Mouse (Mus musculus) G1E (cell line): ENCODE data around the gene Fra10ac1. TPM values are rescaled to one million over a fixed set of nuclear protein-coding genes. Genes with fewer than 3 reads are reported as not detected.
A peak's percentile ranks its signal among the peaks of the same experiment; 100 is the strongest.

Experiments used
- ATAC-seq: 2 replicates; pipeline ENCODE4 v1.8.0; 2016; ENCODE audit warnings: mild to moderate bottlenecking; ENCODE audit not compliant: insufficient number of reproducible peaks, poor library complexity, low FRiP score, severe bottlenecking; ENCODE audit errors: extremely low read depth
- DNase-seq: peaks from one replicate; pipeline ENCODE4 v3.0.0; 2012; ENCODE audit warnings: low spot score
- H3K27me3 ChIP-seq: 2 replicates; pipeline ENCODE4 v1.6.1; 2012; ENCODE audit warnings: mild to moderate bottlenecking, low read length, inconsistent platforms; ENCODE audit not compliant: insufficient read depth
- H3K36me3 ChIP-seq: replicated peaks from 2 replicates; pipeline ENCODE3; 2012; ENCODE audit warnings: mild to moderate bottlenecking, inconsistent platforms
- H3K4me1 ChIP-seq: 2 replicates; pipeline ENCODE4 v1.6.1; 2012; ENCODE audit warnings: low read depth, low read length, inconsistent platforms, mixed read lengths; ENCODE audit not compliant: insufficient read depth
- H3K4me3 ChIP-seq: 2 replicates; pipeline ENCODE4 v1.5.1; 2012; ENCODE audit warnings: low read depth, mild to moderate bottlenecking, inconsistent platforms, low read length, moderate library complexity, mixed read lengths
- H3K9me3 ChIP-seq: replicated peaks from 2 replicates; pipeline ENCODE4 v1.6.1; 2012; ENCODE audit warnings: inconsistent platforms
- CTCF ChIP-seq: IDR thresholded peaks from 2 replicates; pipeline ENCODE4 v1.5.1; 2012; ENCODE audit warnings: low read depth, low read length, inconsistent platforms, mixed read lengths
- GATA1 ChIP-seq: IDR thresholded peaks from 2 replicates; pipeline ENCODE4 v1.6.1; 2012; ENCODE audit warnings: borderline replicate concordance, low read length, inconsistent platforms, mixed read lengths
- GATA2 ChIP-seq: IDR thresholded peaks from 2 replicates; pipeline ENCODE4 v1.6.1; 2012; ENCODE audit warnings: low read depth, low read length, inconsistent platforms, borderline replicate concordance
- POLR2AphosphoS5 ChIP-seq: IDR thresholded peaks from 2 replicates; pipeline ENCODE4 v1.6.1; 2012; ENCODE audit warnings: low read depth, low read length, inconsistent platforms; ENCODE audit not compliant: insufficient replicate concordance
- TAL1 ChIP-seq: conservative IDR thresholded peaks from 2 replicates; pipeline ENCODE4 v1.6.1; 2012; ENCODE audit warnings: low read depth, low read length, inconsistent platforms, mixed read lengths
- polyA plus RNA-seq: library from polyadenylated mRNA; stranded (reverse); fragments of >175 nt; gene quantifications from 2 replicates; pipeline ENCODE4 v1.2.3, GENCODE M21; 2012
- total RNA-seq, 2 experiments: library from RNA; stranded (forward) in 1 of 2; stranded (reverse) in 1 of 2; fragments of 200-1000 nt in 1 of 2; fragments of >200 nt in 1 of 2; fragmentation: Nextera tagmentation in 1 of 2; gene quantifications; 2 replicates each; pipeline ENCODE4 v1.2.3; 2014 to 2017

Fra10ac1 gene
- total and polyA plus RNA-seq, 3 experiments, result 15.9 to 23.9 (median 18.1) TPM

DNA sequence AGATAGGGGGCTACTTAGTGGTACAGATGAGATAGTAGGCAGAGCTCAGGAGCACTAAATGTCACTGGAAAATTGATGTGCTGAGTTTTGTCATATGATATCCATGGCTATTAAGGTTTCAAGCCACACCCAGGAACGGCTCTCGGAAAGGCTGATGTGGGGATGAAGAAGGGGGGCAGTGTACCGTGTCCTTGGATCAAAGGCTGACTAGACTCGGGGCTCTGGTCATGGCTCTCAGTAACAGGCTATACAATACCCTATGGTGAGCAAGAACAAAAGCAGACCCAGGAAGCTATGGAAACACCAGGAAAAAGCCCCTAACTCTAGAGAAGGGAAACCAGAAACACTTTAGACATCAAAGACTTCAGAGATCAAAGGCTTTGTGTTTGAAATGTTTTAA, 8.6 kb upstream of the Fra10ac1 start:
- Histone ChIP-seq H3K4me3 (no peak overlapping the region), H3K36me3 (no peaks in the 10 kb centered on the region), H3K4me1 (0 out of 2 replicates have a peak, but pooled peaks cover 3% of the 10 kb centered on the region), H3K27me3 (peaks cover 20% of the 10 kb centered on the region; the same call in 1 of the 2 replicates), H3K9me3 (no peaks in the 10 kb centered on the region; the same call in 1 of the 2 replicates)
- ATAC-seq, result no peak
- no peak for TF ChIP-seq GATA1
- no peak for TF ChIP-seq POLR2AphosphoS5
- no peak for TF ChIP-seq GATA2
- no peak for TF ChIP-seq TAL1
- no peak for TF ChIP-seq CTCF
- DNase-seq, result no peak

DNA sequence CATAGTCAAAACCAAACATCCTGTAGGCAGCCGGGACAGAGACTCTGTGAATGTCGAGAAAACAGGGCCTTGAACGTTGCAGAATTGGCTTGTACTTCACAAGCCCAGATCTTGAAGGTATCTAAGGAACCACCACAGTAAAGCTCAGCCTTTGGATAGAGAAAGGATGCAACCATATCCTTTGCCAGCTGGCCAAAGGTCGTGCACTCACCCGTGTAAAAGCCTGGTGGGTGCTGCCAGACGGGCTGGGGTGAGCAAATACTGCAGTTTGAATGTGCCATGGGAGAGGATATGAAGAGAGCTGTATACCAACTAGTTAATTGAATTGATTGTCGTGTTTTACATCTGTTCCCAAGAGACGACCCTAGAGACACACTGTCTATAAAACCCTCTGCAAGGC, 8.1 kb upstream of the Fra10ac1 start:
- no peak for ATAC-seq
- Histone ChIP-seq H3K4me3 (no peak overlapping the region), H3K4me1 (no peaks in the 10 kb centered on the region), H3K9me3 (no peaks in the 10 kb centered on the region; the same call in 1 of the 2 replicates), H3K36me3 (no peaks in the 10 kb centered on the region), H3K27me3 (peaks cover 20% of the 10 kb centered on the region; the same call in 1 of the 2 replicates)
- TF ChIP-seq CTCF, result no peak
- TF ChIP-seq GATA1, result no peak
- no peak for TF ChIP-seq GATA2
- TF ChIP-seq POLR2AphosphoS5, result no peak
- no peak for TF ChIP-seq TAL1
- DNase-seq, result no peak

DNA sequence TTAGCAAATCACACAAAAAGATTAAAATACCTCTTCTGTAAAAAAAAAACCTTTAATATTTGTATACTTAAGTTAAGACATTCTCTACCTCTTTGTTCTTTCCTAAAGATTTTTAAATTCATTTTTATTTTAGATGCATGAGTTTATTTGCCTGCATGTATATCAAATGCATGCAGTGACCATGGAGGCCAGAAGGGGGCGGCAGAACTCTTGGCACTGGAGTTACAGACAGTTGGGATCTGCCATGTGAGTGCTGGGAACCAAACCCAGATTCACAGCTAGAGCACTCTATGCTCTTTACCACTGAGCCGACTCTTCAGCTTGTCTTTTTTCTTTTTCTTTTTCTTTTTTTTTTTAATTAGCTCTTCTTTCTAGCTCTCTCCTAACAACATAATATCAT, 4.7 kb upstream of the Fra10ac1 start:
- no peak for ATAC-seq
- H3K4me3 ChIP-seq, result no peak overlapping the region
- no peaks in the 10 kb centered on the region for H3K36me3 ChIP-seq
- no peaks in the 10 kb centered on the region; the same call in 1 of the 2 replicates for H3K9me3 ChIP-seq
- H3K27me3 ChIP-seq, result peaks cover 11% of the 10 kb centered on the region; the same call in 1 of the 2 replicates
- no peak for DNase-seq
- H3K4me1 ChIP-seq, result peaks cover 8% of the 10 kb centered on the region
- TF ChIP-seq GATA1, result no peak
- no peak for TF ChIP-seq CTCF
- no peak for TF ChIP-seq GATA2
- TF ChIP-seq POLR2AphosphoS5, result no peak
- no peak for TF ChIP-seq TAL1

DNA sequence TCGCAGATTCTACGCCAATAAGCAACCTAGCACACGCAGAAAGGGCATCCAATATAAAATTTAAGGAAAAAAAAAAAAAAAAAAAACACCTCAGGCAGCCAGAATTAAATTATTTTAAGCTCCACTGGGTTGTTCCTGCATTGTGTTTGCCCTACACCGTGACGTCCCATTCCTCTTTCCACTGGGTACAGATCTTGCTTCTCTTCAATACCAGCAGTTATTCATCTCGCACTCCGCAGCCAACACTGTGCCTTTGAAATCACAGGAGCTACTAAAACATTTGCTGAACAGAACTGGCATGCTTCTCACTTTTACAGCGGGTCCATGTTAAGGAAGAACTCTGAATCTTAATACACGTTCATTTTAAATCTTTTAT, 717 bp upstream of the Fra10ac1 start:
- peaks cover 15% of the 10 kb centered on the region for H3K36me3 ChIP-seq
- TF ChIP-seq GATA1 (no peak), GATA2 (no peak), CTCF (no peak), TAL1 (no peak), POLR2AphosphoS5 (no peak)
- DNase-seq (no peak), ATAC-seq (no peak)
- no peaks in the 10 kb centered on the region; the same call in 1 of the 2 replicates for H3K9me3 ChIP-seq
- H3K27me3 ChIP-seq, result 0 out of 2 replicates have a peak, but pooled peaks cover 3% of the 10 kb centered on the region
- peaks cover 17% of the 10 kb centered on the region for H3K4me1 ChIP-seq
- H3K4me3 ChIP-seq, result peak overlapping the region; percentile 92; the same call in 1 of the 2 replicates

DNA sequence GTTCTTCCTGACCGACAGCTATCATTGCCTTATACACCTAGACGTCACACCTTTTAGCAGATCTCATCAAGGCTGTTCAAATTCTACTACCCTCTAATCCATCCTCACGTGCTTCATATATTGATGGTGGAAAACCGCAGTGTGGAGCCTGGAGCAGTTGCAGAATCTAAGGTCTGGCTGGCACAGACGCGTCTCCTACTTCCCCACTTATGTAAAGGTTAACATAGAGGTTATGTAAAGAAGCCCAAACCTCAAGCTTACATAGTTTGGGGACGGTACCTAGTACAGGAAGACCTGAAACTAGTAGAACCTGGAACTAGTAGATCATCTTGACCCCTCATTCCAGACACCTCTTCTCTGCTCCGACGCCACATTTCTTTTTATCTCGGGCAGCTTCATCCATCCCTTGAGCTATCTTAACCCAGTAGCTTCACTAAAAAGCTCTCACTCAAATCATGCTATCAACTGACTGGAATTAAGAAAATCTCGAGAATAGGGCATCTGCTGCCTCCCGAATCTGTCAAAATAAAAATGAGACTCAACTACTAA, 526 bp downstream of the Fra10ac1 start:
- H3K27me3 ChIP-seq, result no peaks in the 10 kb centered on the region
- H3K4me1 ChIP-seq, result peaks cover 17% of the 10 kb centered on the region
- DNase-seq (no peak), ATAC-seq (no peak)
- peaks cover 21% of the 10 kb centered on the region for H3K36me3 ChIP-seq
- TF ChIP-seq GATA2 (no peak), TAL1 (no peak), CTCF (no peak), POLR2AphosphoS5 (no peak), GATA1 (no peak)
- no peaks in the 10 kb centered on the region for H3K9me3 ChIP-seq
- H3K4me3 ChIP-seq, result peak overlapping the region; percentile 92

DNA sequence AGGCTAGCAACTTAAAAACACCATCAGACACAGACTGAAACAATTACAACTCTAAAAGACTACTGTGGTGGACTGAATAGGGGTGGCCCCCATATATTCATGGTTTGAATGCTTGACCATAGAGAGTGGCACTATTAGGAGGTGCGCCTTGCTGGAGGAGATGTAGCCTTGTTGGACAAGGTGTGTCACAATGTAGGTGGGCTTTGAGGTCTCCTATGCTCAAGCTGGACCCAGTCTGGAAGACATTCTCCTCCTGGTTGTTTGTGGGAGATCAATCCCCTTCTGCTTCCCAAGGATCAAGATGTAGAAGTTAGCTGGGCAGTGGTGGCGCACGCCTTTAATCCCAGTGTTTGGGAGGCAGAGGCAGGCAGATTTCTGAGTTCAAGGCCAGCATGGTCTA, 6.3 kb downstream of the Fra10ac1 start:
- Histone ChIP-seq H3K36me3 (peaks cover 46% of the 10 kb centered on the region), H3K4me1 (peaks cover 2% of the 10 kb centered on the region; the same call in 1 of the 2 replicates), H3K4me3 (no peak overlapping the region), H3K27me3 (no peaks in the 10 kb centered on the region), H3K9me3 (no peaks in the 10 kb centered on the region)
- ATAC-seq, result no peak
- TF ChIP-seq GATA1 (no peak), GATA2 (no peak), POLR2AphosphoS5 (no peak), TAL1 (no peak), CTCF (no peak)
- no peak for DNase-seq
